Mouse (Mus musculus) embryonic facial prominence, embryonic 11.5 days (tissue): ENCODE data around the gene Agr2. TPM values are rescaled to one million over a fixed set of nuclear protein-coding genes. Genes with fewer than 3 reads are reported as not detected.

ENCODE experiments used
- ATAC-seq: fragments of 200-750 bp; cut with Nextera tagmentation; replicated peaks from 2 replicates; pipeline ENCODE4 v1.8.0; 2017; ENCODE audit warnings: low read depth; ENCODE audit not compliant: insufficient number of reproducible peaks, low FRiP score, low TSS enrichment
- DNase-seq: peaks from one replicate; pipeline ENCODE4 v3.0.0-alpha.2; 2015; ENCODE audit warnings: low spot score
- H3K27ac ChIP-seq: fragments of 300-500 bp; sonication (generic); replicated peaks from 2 replicates; pipeline ENCODE4 v1.5.1; 2014; ENCODE audit warnings: mild to moderate bottlenecking, low read depth, low read length, control low read depth
- H3K27me3 ChIP-seq: fragments of 300-500 bp; sonication (generic); 2 replicates; pipeline ENCODE4 v1.6.1; 2014; ENCODE audit warnings: mild to moderate bottlenecking, low read length, moderate library complexity, mixed read lengths; ENCODE audit not compliant: control insufficient read depth, insufficient read depth
- H3K36me3 ChIP-seq: fragments of 300-500 bp; sonication (generic); replicated peaks from 2 replicates; pipeline ENCODE4 v1.6.1; 2014; ENCODE audit warnings: low read depth, mild to moderate bottlenecking, low read length, moderate library complexity, mixed read lengths; ENCODE audit not compliant: control insufficient read depth, insufficient read depth
- H3K4me1 ChIP-seq: fragments of 300-500 bp; sonication (generic); 2 replicates; pipeline ENCODE4 v1.6.1; 2014; ENCODE audit warnings: low read length, mixed read lengths; ENCODE audit not compliant: control insufficient read depth, insufficient read depth
- H3K4me2 ChIP-seq: fragments of 300-500 bp; sonication (generic); 2 replicates; pipeline ENCODE4 v1.6.1; 2014; ENCODE audit warnings: low read depth, mild to moderate bottlenecking, control low read depth, low read length, moderate library complexity
- H3K4me3 ChIP-seq: fragments of 300-500 bp; sonication (generic); 2 replicates; pipeline ENCODE4 v1.5.1; 2014; ENCODE audit warnings: low read depth, low read length, control low read depth
- H3K9ac ChIP-seq: fragments of 300-500 bp; sonication (generic); replicated peaks from 2 replicates; pipeline ENCODE4 v1.6.1; 2014; ENCODE audit warnings: mild to moderate bottlenecking, control low read depth, low read length
- H3K9me3 ChIP-seq: fragments of 300-500 bp; sonication (generic); replicated peaks from 2 replicates; pipeline ENCODE4 v1.6.1; 2016; ENCODE audit warnings: mild to moderate bottlenecking, low read length, inconsistent platforms, mixed read lengths; ENCODE audit not compliant: control insufficient read depth
- WGBS: fragments of 180-500 bp; shearing (Covaris S2); extraction: QIAGEN DNeasy Blood & Tissue Kit; methylation state at CpG from one replicate; pipeline ENCODE4 v1.1.7; 2014; 5-methylcytosine and 5-hydroxymethylcytosine counted together
- polyA plus RNA-seq: library from polyadenylated mRNA; unstranded; fragments of >200 nt; fragmentation: Nextera tagmentation; extraction: Ambion mirVana; gene quantifications from 2 replicates; pipeline ENCODE4 v1.2.1, GENCODE M21; 2014

Gene Agr2
- not detected in 2 replicates for polyA plus RNA-seq

DNA sequence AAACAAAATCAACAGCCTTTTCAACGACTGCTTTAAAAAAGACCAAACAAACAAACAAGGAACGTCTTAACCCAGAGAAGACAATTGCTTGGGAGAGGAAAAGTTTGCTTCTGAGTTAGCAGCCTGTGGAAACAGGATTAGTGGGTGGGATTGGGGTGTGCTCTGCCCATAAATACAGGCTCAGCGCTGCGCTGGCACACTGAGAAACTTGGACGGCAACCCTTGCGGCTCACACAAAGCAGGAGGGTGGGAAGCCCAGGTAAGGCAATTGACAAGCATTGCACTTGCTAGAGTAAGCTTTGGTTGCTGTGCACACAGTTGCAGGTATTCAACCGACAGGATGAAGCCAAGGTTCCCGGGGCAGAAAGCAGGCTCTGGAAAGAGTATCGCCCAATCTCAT lies at the start of gene Agr2:
TSS of gene Agr2 (plus strand) at position 197 of the 400 bp plus-strand sequence.
- Histone ChIP-seq H3K4me3 (no peak within 1 kb of the TSS), H3K27me3 (no peaks in the 10 kb centered on the region), H3K27ac (no peak within 1 kb of the TSS), H3K9ac (no peak within 1 kb of the TSS), H3K36me3 (no peaks in the 10 kb centered on the region), H3K4me2 (no peak within 1 kb of the TSS), H3K9me3 (no peaks in the 10 kb centered on the region), H3K4me1 (no peaks in the 10 kb centered on the region)
- WGBS: 71% methylated on average over 9 of the region's 9 CpGs
- DNase-seq: no peak
- no peak; the same call in 1 of the 2 replicates for ATAC-seq

DNA sequence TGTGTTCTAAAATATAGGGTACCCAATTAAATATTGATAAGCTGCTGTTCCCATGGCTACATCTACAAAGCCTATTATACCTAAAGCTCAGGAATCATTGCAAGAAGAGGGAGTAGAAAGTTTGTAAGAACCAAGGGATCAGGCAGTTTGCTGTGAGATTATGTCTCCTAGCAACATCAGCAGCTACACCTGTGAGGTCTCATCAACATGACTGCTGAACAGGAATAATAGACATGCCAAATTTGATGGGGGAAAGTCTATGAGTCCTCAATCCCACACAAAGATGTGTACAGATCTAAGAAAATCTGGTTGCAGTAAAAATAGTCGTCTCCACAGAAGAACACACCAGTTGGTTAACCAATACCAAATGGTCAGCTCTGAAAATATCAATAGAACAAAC lies 41.0 kb upstream of the Agr2 start:
- H3K4me3 ChIP-seq: no peak overlapping the region
- H3K27me3 ChIP-seq: no peaks in the 10 kb centered on the region
- no peak overlapping the region for H3K4me2 ChIP-seq
- H3K9ac ChIP-seq: no peak overlapping the region
- DNase-seq (no peak), ATAC-seq (no peak)
- 78% methylated on average over 1 of the region's 1 CpGs for WGBS
- H3K9me3 ChIP-seq: no peaks in the 10 kb centered on the region
- H3K36me3 ChIP-seq: no peaks in the 10 kb centered on the region
- H3K27ac ChIP-seq: no peak overlapping the region
- no peaks in the 10 kb centered on the region for H3K4me1 ChIP-seq

DNA sequence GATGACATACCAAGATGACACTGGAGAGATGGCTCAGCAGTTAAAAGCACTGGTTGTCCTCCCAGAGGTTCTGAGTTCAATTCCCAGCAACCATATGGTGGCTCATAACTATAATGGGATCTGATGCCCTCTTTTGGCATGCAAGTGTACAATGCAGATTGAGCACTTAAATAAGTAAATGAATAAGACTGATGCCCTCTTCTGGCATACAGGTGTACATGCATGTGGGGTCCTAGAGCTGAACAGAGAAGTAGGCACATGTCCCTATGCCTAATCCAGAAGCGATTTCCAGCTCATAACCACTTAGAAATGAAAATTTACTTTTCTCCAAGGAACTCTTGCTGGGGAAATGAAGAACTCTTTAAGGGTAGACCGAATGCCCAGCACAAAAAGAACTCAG lies 35.5 kb upstream of the Agr2 start:
- no peak overlapping the region for H3K27ac ChIP-seq
- ATAC-seq: no peak
- H3K4me2 ChIP-seq: no peak overlapping the region
- no peak overlapping the region for H3K4me3 ChIP-seq
- WGBS: 90% methylated on average over 2 of the region's 2 CpGs
- DNase-seq: peak; percentile 5
- H3K36me3 ChIP-seq: no peaks in the 10 kb centered on the region
- no peaks in the 10 kb centered on the region for H3K27me3 ChIP-seq
- no peak overlapping the region for H3K9ac ChIP-seq
- H3K4me1 ChIP-seq: no peaks in the 10 kb centered on the region
- no peaks in the 10 kb centered on the region for H3K9me3 ChIP-seq

DNA sequence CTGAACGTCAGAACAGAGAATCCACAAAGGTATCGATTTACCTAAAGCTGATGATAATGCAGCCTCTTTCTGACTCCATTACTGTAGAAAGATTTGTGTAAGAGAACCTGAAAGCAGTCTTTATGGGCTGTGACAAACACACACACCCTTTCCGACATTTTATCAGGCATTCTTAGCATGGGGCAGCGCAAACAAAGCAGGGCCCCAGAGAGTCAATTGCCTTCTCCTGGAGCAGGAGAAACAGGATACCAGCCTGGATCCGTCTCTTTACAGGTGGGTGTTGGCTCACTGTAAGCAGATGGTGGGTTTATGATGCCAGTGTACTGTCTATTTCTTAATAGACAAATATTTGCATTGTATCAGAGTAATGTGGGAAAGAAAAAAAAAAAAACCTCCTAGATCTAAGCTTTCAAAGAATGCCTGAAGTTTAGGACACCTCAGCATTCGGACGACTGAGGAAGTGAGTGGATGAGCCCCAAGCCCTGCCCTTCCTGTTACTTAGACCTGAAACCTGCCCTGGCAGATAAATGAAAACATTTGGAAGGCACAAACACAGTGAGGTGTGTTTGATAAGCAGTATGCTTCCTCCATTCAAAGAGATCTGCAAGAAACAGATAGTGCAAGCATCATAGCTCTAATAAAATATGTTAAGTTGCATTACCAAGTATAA lies 26.5 kb upstream of the Agr2 start:
- WGBS: 59% methylated on average over 7 of the region's 7 CpGs

DNA sequence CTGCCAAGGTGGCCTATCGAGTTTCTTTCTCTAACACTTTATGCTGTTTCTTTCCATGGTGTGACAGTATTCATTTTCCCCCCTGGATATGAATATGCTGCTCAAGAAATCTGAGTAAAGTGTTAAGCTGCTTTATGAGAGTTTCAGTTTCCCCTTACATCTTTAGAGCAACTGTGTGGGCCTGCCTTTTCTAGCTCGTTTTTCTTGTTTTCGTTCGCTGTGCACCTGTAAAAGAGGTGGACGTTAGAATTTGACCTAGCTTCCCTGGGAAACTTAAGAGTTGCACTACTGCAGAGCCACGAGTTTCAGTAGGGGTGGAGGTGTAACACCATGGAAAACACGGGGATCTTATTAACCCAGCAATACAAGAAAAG lies 26.0 kb upstream of the Agr2 start:
- Histone ChIP-seq H3K4me1 (no peaks in the 10 kb centered on the region), H3K4me3 (no peak overlapping the region), H3K27ac (no peak overlapping the region), H3K36me3 (no peaks in the 10 kb centered on the region), H3K4me2 (no peak overlapping the region), H3K9me3 (no peaks in the 10 kb centered on the region), H3K27me3 (no peaks in the 10 kb centered on the region), H3K9ac (no peak overlapping the region)
- DNase-seq (no peak), ATAC-seq (no peak)
- 72% methylated on average over 7 of the region's 7 CpGs for WGBS

More for the DNA sequence above, 26.5 kb upstream of the Agr2 start:
- no peak overlapping the region for H3K4me3 ChIP-seq
- H3K9me3 ChIP-seq: no peaks in the 10 kb centered on the region
- H3K27me3 ChIP-seq: no peaks in the 10 kb centered on the region
- DNase-seq: no peak
- H3K9ac ChIP-seq: no peak overlapping the region
- ATAC-seq: no peak
- no peaks in the 10 kb centered on the region for H3K36me3 ChIP-seq
- H3K27ac ChIP-seq: no peak overlapping the region
- no peaks in the 10 kb centered on the region for H3K4me1 ChIP-seq
- H3K4me2 ChIP-seq: no peak overlapping the region

DNA sequence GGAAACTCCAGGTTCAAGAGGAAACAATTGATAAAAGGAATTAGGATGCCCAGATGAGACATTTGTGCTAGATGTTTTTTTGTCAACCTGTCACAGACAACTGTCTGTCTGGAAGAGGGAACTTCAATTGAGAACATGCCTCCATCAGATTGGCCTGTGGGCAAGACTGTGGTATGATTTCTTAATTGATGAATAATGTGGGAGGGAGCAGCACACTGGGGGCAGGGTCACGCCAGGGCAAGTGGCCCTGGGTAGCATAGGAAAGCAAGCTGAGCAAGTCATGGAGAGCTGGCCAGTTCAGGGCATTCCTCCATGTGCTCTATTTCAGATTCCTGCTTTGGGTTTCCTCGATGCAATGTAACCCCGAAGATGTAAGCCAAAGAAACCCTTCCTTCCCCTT lies 16.8 kb upstream of the Agr2 start:
- Histone ChIP-seq H3K4me2 (no peak overlapping the region), H3K36me3 (no peaks in the 10 kb centered on the region), H3K4me1 (no peaks in the 10 kb centered on the region), H3K4me3 (no peak overlapping the region), H3K27me3 (no peaks in the 10 kb centered on the region), H3K9ac (no peak overlapping the region), H3K9me3 (no peaks in the 10 kb centered on the region), H3K27ac (no peak overlapping the region)
- 82% methylated on average over 3 of the region's 3 CpGs for WGBS
- ATAC-seq (no peak), DNase-seq (no peak)

DNA sequence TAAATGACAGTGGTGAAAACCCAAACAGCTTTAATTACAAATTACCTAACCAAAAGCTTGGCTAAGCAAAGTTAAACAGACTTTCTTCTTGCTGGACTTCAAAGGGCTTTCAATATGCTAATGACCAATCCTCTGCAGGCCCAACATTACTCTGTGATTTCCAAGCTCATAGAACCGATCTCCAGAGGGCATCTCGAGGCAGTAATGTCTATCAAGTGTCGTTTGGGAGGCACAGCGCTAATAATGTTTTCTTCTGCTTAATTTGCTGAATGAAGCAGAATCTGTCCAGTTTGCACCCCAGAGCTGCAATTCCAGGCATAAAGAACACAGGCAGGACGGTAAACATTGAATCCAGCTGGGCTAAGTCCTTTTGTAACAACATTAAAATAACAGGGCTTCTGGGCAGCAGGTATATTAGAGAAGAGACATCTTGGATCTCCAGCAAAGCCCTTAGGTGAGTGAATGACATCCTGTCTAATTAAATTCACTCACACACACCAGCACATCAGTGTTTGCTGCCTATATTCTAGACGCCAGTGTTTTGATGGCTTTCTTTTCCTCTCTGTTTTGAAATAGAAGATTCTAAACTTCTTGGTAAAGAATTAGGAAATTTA lies 15.0 kb upstream of the Agr2 start:
- 41% methylated on average over 6 of the region's 6 CpGs for WGBS
- Histone ChIP-seq H3K9me3 (no peaks in the 10 kb centered on the region), H3K27ac (no peak overlapping the region), H3K27me3 (no peaks in the 10 kb centered on the region), H3K36me3 (no peaks in the 10 kb centered on the region), H3K9ac (no peak overlapping the region), H3K4me1 (no peaks in the 10 kb centered on the region), H3K4me3 (no peak overlapping the region), H3K4me2 (no peak overlapping the region)
- ATAC-seq (no peak), DNase-seq (no peak)

DNA sequence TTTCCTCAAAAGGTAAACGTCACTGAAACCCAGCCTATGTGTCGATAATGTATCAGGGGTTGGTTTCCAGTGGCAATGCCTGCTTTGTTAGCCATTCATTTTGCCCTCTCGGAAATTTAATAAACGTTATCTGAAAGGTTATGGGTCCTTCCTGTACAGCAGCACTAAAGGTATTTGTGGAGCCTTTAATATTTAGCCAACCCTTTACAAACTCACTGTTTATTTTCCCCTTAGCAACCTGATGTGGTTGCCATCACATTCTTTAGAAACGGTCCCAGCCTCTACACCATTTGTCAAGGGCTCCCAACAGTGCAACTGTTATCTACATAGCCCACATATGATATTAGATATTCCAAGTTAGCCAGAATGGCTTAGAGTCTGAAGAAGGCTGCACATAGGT lies 13.1 kb upstream of the Agr2 start:
- DNase-seq (no peak), ATAC-seq (no peak)
- Histone ChIP-seq H3K4me2 (no peak overlapping the region), H3K36me3 (no peaks in the 10 kb centered on the region), H3K27me3 (no peaks in the 10 kb centered on the region), H3K4me3 (no peak overlapping the region), H3K9ac (no peak overlapping the region), H3K27ac (no peak overlapping the region), H3K9me3 (no peaks in the 10 kb centered on the region), H3K4me1 (no peaks in the 10 kb centered on the region)
- WGBS: 86% methylated on average over 5 of the region's 5 CpGs
